Mouse (Mus musculus): ENCODE measurements around the gene Etnk2. TPM values are rescaled to one million over a fixed set of nuclear protein-coding genes. Genes with fewer than 3 reads are reported as not detected.

Gene Etnk2
- polyA plus RNA-seq, 1 experiment from 2014 or later = 4.7 TPM

DNA sequence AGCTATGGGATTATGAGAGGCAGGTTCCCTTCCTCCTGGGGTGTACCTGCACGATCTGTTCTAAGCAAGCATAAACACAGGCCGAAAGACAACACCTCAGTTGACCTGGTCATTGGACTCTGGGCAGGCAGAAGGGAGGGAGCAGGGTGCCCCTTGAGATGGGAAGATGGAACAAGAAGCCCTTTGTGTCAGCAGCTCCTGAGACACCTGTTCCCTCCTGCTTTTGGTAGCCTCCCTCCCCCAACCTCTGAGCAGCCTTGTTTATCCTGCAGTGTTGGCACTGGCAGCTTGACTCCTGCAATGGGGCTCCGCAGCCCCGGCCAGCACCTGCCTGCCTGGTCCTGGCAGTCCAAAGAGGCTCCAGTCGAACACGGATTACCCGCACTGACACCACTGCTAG is 51.7 kb downstream of the Etnk2 start:
- WGBS = 37% methylated on average over 7 of the region's 7 CpGs
- no peak overlapping the region; the same call in 1 of the 2 replicates for H3K4me3 ChIP-seq (replicated peaks; ENCODE audit: low read length)

DNA sequence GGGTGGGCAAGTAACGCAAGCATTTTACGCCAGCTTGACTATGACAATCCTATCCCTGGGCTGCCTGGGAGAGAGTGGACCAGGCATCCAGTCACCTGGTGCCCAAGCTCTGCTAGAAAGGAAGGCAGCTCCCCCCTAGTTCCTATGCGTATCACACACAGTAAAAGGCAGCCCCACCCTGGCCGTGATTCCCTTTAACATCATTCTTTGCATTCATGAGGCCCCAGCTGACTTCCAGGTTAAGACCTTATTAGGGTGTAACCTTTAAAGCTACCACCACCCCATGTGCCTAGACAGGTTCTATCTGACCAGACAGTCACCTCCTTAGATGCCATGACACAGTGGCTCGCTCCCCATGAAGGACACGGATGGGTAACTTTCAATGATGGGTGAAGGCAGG is 52.1 kb downstream of the Etnk2 start:
- Histone ChIP-seq H3K4me1 (ENCODE audit: control insufficient read depth, insufficient read depth, low read length) (peaks cover 53% of the 10 kb centered on the region), H3K4me2 (ENCODE audit: low read depth, low read length) (no peak overlapping the region)
- WGBS = 60% methylated on average over 6 of the region's 6 CpGs

More for the DNA sequence above, 51.7 kb downstream of the Etnk2 start:
- ATAC-seq (ENCODE audit: insufficient read depth, low FRiP score) = no peak
- Histone ChIP-seq H3K9ac (ENCODE audit: low read length) (peak overlapping the region; percentile 38), H3K36me3 (ENCODE audit: control insufficient read depth, insufficient read depth, low read length) (no peaks in the 10 kb centered on the region), H3K27ac (ENCODE audit: low read length) (peak overlapping the region; percentile 66), H3K4me2 (ENCODE audit: low read depth, low read length) (no peak overlapping the region), H3K9me3 (replicated peaks; ENCODE audit: control insufficient read depth, low read length) (no peaks in the 10 kb centered on the region), H3K4me1 (ENCODE audit: control insufficient read depth, insufficient read depth, low read length) (peaks cover 52% of the 10 kb centered on the region), H3K27me3 (ENCODE audit: control insufficient read depth, insufficient read depth, low read length) (no peaks in the 10 kb centered on the region)

DNA sequence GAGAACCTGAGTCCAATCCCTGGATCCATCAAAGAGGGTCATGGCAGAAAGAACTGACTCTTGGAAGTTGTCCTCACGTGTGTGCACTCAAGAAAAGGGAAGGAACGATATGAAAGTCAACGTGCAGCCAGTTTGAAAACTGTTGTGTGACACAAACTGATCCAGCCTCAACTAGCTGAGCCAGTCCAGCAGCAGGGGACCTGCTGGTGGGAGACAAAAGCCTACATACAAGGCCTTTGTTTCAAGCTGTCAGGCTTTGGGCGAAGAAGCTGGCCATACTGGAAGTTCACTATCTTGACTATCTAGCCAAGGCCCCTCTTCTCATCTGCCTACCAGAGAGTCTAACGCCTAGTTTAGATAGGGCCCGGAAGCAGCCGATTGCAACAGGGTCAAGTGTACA is 53.1 kb downstream of the Etnk2 start:
- H3K9me3 ChIP-seq (replicated peaks; ENCODE audit: control insufficient read depth, low read length) = no peaks in the 10 kb centered on the region
- H3K4me1 ChIP-seq (ENCODE audit: control insufficient read depth, insufficient read depth, low read length) = peaks cover 62% of the 10 kb centered on the region
- H3K9ac ChIP-seq (ENCODE audit: low read length) = no peak overlapping the region
- no peak overlapping the region for H3K4me3 ChIP-seq (replicated peaks; ENCODE audit: low read length)
- H3K27ac ChIP-seq (ENCODE audit: low read length) = peak overlapping the region; percentile 87; the same call in 1 of the 2 replicates
- no peaks in the 10 kb centered on the region for H3K36me3 ChIP-seq (ENCODE audit: control insufficient read depth, insufficient read depth, low read length)
- WGBS = 77% methylated on average over 7 of the region's 7 CpGs
- no peaks in the 10 kb centered on the region for H3K27me3 ChIP-seq (ENCODE audit: control insufficient read depth, insufficient read depth, low read length)
- 0 out of 2 replicates have a peak overlapping the region, but pooled peaks have one; percentile 1 for H3K4me2 ChIP-seq (ENCODE audit: low read depth, low read length)
- ATAC-seq (ENCODE audit: insufficient read depth, low FRiP score) = no peak

More for the DNA sequence above, 52.1 kb downstream of the Etnk2 start:
- no peak overlapping the region; the same call in 1 of the 2 replicates for H3K4me3 ChIP-seq (replicated peaks; ENCODE audit: low read length)
- no peaks in the 10 kb centered on the region for H3K9me3 ChIP-seq (replicated peaks; ENCODE audit: control insufficient read depth, low read length)
- H3K9ac ChIP-seq (ENCODE audit: low read length) = peak overlapping the region; percentile 38
- peak overlapping the region; percentile 66 for H3K27ac ChIP-seq (ENCODE audit: low read length)
- ATAC-seq (ENCODE audit: insufficient read depth, low FRiP score) = no peak
- H3K36me3 ChIP-seq (ENCODE audit: control insufficient read depth, insufficient read depth, low read length) = no peaks in the 10 kb centered on the region
- no peaks in the 10 kb centered on the region for H3K27me3 ChIP-seq (ENCODE audit: control insufficient read depth, insufficient read depth, low read length)

DNA sequence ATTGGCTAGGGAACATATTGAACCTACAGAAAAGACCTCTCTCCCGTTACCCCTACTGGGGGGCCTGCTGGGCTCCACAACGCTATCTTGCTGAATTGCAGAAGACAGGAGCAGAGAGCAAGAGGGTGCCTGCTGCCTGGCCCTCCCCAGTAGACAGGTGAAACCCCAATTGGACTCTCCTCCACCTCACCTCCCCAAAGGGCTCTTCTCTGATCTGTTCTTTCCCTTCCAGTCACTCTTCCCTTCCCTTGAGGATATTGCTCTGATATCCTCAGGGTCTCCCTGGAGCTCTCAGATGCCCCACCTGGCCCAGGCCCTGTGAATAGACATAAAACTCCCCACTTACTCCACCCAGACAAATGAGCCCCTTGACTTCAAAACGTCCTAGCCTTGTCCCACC is 53.7 kb downstream of the Etnk2 start:
- no peaks in the 10 kb centered on the region for H3K36me3 ChIP-seq (ENCODE audit: control insufficient read depth, insufficient read depth, low read length)
- H3K27ac ChIP-seq (ENCODE audit: low read length) = peak overlapping the region; percentile 87; the same call in 1 of the 2 replicates
- no peaks in the 10 kb centered on the region for H3K27me3 ChIP-seq (ENCODE audit: control insufficient read depth, insufficient read depth, low read length)
- peak overlapping the region; percentile 70; the same call in 1 of the 2 replicates for H3K9ac ChIP-seq (ENCODE audit: low read length)
- WGBS = 69% methylated on average over 3 of the region's 3 CpGs
- peak overlapping the region; percentile 56; the same call in 1 of the 2 replicates for H3K4me2 ChIP-seq (ENCODE audit: low read depth, low read length)
- no peaks in the 10 kb centered on the region for H3K9me3 ChIP-seq (replicated peaks; ENCODE audit: control insufficient read depth, low read length)
- no peak for ATAC-seq (ENCODE audit: insufficient read depth, low FRiP score)
- peaks cover 66% of the 10 kb centered on the region for H3K4me1 ChIP-seq (ENCODE audit: control insufficient read depth, insufficient read depth, low read length)
- H3K4me3 ChIP-seq (replicated peaks; ENCODE audit: low read length) = no peak overlapping the region

DNA sequence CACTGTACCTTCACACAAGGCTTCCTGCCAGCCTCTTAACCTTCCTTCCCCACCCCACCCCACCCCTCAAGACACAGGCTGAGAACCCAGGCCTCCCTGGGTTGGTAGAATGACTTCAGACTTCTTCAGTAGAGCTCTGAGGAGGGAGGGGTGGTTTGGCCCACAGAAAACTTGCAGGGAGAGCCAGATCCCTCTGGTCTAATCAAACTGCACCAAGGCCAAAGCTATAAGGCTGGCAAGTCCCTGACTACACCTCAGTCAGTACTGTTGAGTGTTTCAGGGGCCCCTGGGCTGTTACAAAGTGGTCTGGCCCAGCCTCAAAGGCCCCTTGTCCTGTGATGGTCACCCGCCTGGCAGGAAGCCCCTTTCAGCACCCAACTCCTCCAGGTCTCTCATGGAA is 54.2 kb downstream of the Etnk2 start:
- Histone ChIP-seq H3K4me2 (ENCODE audit: low read depth, low read length) (peak overlapping the region; percentile 56), H3K4me3 (replicated peaks; ENCODE audit: low read length) (peak overlapping the region; percentile 48), H3K36me3 (ENCODE audit: control insufficient read depth, insufficient read depth, low read length) (no peaks in the 10 kb centered on the region), H3K27me3 (ENCODE audit: control insufficient read depth, insufficient read depth, low read length) (no peaks in the 10 kb centered on the region), H3K4me1 (ENCODE audit: control insufficient read depth, insufficient read depth, low read length) (peaks cover 66% of the 10 kb centered on the region), H3K9ac (ENCODE audit: low read length) (peak overlapping the region; percentile 70), H3K27ac (ENCODE audit: low read length) (peak overlapping the region; percentile 87), H3K9me3 (replicated peaks; ENCODE audit: control insufficient read depth, low read length) (no peaks in the 10 kb centered on the region)
- WGBS = 65% methylated on average over 1 of the region's 1 CpGs
- peak; percentile 23; the same call in 1 of the 2 replicates for ATAC-seq (ENCODE audit: insufficient read depth, low FRiP score)

DNA sequence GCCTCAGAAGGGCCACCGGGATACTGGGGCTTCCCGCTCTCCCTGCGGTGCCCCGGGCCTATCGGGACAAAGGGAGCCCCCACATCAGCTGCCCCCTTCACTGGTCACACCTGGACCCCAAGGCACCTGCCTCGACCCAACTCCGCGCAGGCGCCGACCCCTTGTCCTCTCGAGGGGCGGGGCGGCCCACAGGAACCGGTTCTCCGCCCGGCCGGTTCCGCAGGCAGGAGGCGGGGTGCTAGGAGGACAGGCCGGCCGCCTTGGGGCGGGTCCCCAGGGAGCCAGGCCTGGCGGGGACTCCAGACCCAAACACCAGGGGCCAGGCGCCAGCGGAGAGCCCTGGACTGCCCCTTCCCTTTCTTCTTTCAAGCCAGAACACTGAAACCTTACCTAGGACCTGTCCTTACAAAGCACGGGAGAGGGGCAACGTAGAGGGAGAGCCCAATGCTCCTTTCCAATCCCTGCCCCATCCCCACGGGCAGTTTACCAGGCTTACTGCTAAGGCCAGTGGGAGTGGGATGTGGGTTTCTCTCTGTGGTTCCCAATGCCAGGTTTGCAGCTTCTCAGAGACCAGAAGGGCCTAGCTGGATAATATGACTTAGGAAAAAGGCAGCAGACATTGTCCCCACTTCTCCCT is 54.9 kb downstream of the Etnk2 start:
- peak overlapping the region; percentile 70 for H3K9ac ChIP-seq (ENCODE audit: low read length)
- peak overlapping the region; percentile 87 for H3K27ac ChIP-seq (ENCODE audit: low read length)
- no peaks in the 10 kb centered on the region for H3K27me3 ChIP-seq (ENCODE audit: control insufficient read depth, insufficient read depth, low read length)
- H3K4me1 ChIP-seq (ENCODE audit: control insufficient read depth, insufficient read depth, low read length) = peaks cover 60% of the 10 kb centered on the region
- 8% methylated on average over 28 of the region's 28 CpGs for WGBS
- H3K4me2 ChIP-seq (ENCODE audit: low read depth, low read length) = peak overlapping the region; percentile 56
- ATAC-seq (ENCODE audit: insufficient read depth, low FRiP score) = peak; percentile 85
- H3K9me3 ChIP-seq (replicated peaks; ENCODE audit: control insufficient read depth, low read length) = no peaks in the 10 kb centered on the region
- no peaks in the 10 kb centered on the region for H3K36me3 ChIP-seq (ENCODE audit: control insufficient read depth, insufficient read depth, low read length)
- peak overlapping the region; percentile 48 for H3K4me3 ChIP-seq (replicated peaks; ENCODE audit: low read length)

DNA sequence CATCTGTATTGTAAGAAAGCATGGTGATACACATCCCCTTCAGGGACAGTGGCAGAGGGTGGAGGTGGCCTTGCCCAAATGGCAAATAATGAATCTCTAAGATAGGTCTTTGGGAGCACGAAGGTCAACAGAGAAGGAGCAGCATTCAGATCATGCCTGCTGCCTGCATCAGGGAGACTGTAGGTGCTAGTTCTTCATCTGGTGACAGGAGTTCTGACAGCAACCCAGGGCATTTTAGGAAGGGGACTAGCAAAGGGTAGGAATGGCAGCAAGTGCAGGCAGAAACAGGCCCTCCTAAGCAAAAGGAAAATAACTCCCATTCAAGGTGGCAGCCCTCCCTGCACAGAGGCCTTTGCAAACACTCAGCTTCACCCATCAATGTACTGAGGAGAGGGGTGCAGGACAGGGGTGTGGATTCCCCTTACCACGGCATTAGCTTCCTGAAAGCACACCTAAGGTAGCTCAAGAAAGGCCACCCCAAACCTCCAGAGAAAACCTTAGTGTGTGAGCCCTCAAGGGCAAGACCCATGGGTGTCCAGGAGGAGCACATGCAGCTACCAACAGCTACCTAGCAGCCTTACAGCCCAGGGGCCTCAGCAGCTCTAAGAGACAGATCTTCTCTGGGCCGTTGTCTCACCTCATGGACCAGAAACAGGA is 55.9 kb downstream of the Etnk2 start:
- Histone ChIP-seq H3K4me2 (ENCODE audit: low read depth, low read length) (0 out of 2 replicates have a peak overlapping the region, but pooled peaks have one; percentile 56), H3K27me3 (ENCODE audit: control insufficient read depth, insufficient read depth, low read length) (no peaks in the 10 kb centered on the region), H3K4me1 (ENCODE audit: control insufficient read depth, insufficient read depth, low read length) (peaks cover 53% of the 10 kb centered on the region), H3K9me3 (replicated peaks; ENCODE audit: control insufficient read depth, low read length) (no peaks in the 10 kb centered on the region), H3K9ac (ENCODE audit: low read length) (no peak overlapping the region), H3K27ac (ENCODE audit: low read length) (peak overlapping the region; percentile 87; the same call in 1 of the 2 replicates), H3K36me3 (ENCODE audit: control insufficient read depth, insufficient read depth, low read length) (no peaks in the 10 kb centered on the region), H3K4me3 (replicated peaks; ENCODE audit: low read length) (no peak overlapping the region)
- 67% methylated on average over 3 of the region's 3 CpGs for WGBS
- ATAC-seq (ENCODE audit: insufficient read depth, low FRiP score) = no peak

DNA sequence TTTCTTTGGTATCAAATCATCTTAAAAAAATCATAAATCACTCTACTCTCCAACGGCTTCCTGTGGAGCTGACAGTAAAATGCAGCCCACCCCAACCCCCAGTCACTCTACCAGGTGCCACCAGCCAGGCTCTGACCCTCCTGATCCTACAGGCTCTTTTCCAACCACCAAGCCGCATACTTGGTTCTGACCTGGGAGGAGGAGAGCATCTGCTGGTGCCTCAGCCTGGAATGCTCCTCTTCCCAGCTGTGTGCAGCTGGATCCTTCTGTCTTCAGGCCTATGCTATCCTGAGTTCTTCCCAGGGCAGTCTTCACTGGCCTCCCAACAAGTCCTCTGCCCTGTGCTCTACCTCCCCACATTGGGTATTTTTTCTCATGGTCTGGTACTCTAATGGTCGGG is 57.1 kb downstream of the Etnk2 start:
- peak overlapping the region; percentile 33; the same call in 1 of the 2 replicates for H3K9ac ChIP-seq (ENCODE audit: low read length)
- WGBS = 40% methylated on average over 3 of the region's 3 CpGs
- peaks cover 42% of the 10 kb centered on the region for H3K4me1 ChIP-seq (ENCODE audit: control insufficient read depth, insufficient read depth, low read length)
- H3K27ac ChIP-seq (ENCODE audit: low read length) = no peak overlapping the region
- no peaks in the 10 kb centered on the region for H3K27me3 ChIP-seq (ENCODE audit: control insufficient read depth, insufficient read depth, low read length)
- H3K4me3 ChIP-seq (replicated peaks; ENCODE audit: low read length) = no peak overlapping the region
- no peak overlapping the region for H3K4me2 ChIP-seq (ENCODE audit: low read depth, low read length)
- no peaks in the 10 kb centered on the region for H3K9me3 ChIP-seq (replicated peaks; ENCODE audit: control insufficient read depth, low read length)
- ATAC-seq (ENCODE audit: insufficient read depth, low FRiP score) = no peak
- H3K36me3 ChIP-seq (ENCODE audit: control insufficient read depth, insufficient read depth, low read length) = no peaks in the 10 kb centered on the region

DNA sequence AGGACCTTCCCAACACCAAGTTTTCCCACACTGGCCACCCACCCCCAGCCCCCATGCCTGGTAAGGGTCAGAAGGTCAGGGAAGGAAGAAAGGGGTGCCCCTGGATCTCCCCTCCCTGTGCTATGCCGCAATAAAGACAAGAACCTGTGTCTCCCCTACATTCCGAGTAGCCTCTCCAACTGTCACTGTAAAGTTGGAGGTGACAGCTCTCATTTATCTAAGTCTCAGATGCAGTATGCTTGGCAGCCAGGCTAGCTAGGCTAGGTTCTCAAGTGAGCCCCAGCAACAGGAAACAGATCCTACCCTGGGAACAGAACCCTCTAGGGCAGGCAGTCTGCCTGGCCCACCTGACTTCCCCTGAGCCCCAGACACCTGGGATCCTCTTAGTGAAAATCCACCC is 57.7 kb downstream of the Etnk2 start:
- 58% methylated on average over 2 of the region's 2 CpGs for WGBS
- Histone ChIP-seq H3K4me3 (replicated peaks; ENCODE audit: low read length) (no peak overlapping the region), H3K9ac (ENCODE audit: low read length) (peak overlapping the region; percentile 33), H3K9me3 (replicated peaks; ENCODE audit: control insufficient read depth, low read length) (no peaks in the 10 kb centered on the region), H3K4me1 (ENCODE audit: control insufficient read depth, insufficient read depth, low read length) (peaks cover 42% of the 10 kb centered on the region), H3K27me3 (ENCODE audit: control insufficient read depth, insufficient read depth, low read length) (no peaks in the 10 kb centered on the region), H3K36me3 (ENCODE audit: control insufficient read depth, insufficient read depth, low read length) (no peaks in the 10 kb centered on the region), H3K27ac (ENCODE audit: low read length) (no peak overlapping the region), H3K4me2 (ENCODE audit: low read depth, low read length) (peak overlapping the region; percentile 85; the same call in 1 of the 2 replicates)
- ATAC-seq (ENCODE audit: insufficient read depth, low FRiP score) = no peak
